Mouse (Mus musculus) embryonic facial prominence, embryonic 12.5 days (tissue): ENCODE results near the gene Gsdma2. TPM values are rescaled to one million over a fixed set of nuclear protein-coding genes. Genes with fewer than 3 reads are reported as not detected.
A peak's percentile ranks its signal among the peaks of the same experiment; 100 is the strongest.
"Not testable (repeated sequence)": the region's sequence is repeated elsewhere in the genome, so short reads cannot be mapped to it uniquely, and the experiment has no call there.

Experiments used
- ATAC-seq: fragments of 200-750 bp; cut with Nextera tagmentation; 2 replicates; pipeline ENCODE4 v1.8.0; 2017; ENCODE audit not compliant: insufficient number of reproducible peaks, insufficient read depth, low FRiP score, low TSS enrichment
- H3K27ac ChIP-seq: fragments of 300-500 bp; sonication (generic); 2 replicates; pipeline ENCODE4 v1.5.1; 2016; ENCODE audit warnings: mild to moderate bottlenecking
- H3K27me3 ChIP-seq: fragments of 300-500 bp; sonication (generic); 2 replicates; pipeline ENCODE4 v1.6.1; 2016; ENCODE audit warnings: mild to moderate bottlenecking, moderate library complexity
- H3K36me3 ChIP-seq: fragments of 300-500 bp; sonication (generic); 2 replicates; pipeline ENCODE4 v1.6.1; 2016; ENCODE audit warnings: mild to moderate bottlenecking
- H3K4me1 ChIP-seq: fragments of 300-500 bp; sonication (generic); 2 replicates; pipeline ENCODE4 v1.6.1; 2016
- H3K4me2 ChIP-seq: fragments of 300-500 bp; sonication (generic); replicated peaks from 2 replicates; pipeline ENCODE4 v1.6.1; 2016; ENCODE audit warnings: mild to moderate bottlenecking, moderate library complexity
- H3K4me3 ChIP-seq: fragments of 300-500 bp; sonication (generic); 2 replicates; pipeline ENCODE4 v1.5.1; 2016; ENCODE audit warnings: mild to moderate bottlenecking
- H3K9ac ChIP-seq: fragments of 300-500 bp; sonication (generic); 2 replicates; pipeline ENCODE4 v1.6.1; 2016; ENCODE audit warnings: mild to moderate bottlenecking, moderate library complexity
- H3K9me3 ChIP-seq: fragments of 300-500 bp; sonication (generic); 2 replicates; pipeline ENCODE4 v1.6.1; 2016; ENCODE audit warnings: mild to moderate bottlenecking, moderate library complexity
- whole genome bisulfite sequencing: fragments of 180-500 bp; shearing (Covaris S2); methylation state at CpG from one replicate; pipeline ENCODE4 v1.1.7; 2016; 5-methylcytosine and 5-hydroxymethylcytosine counted together
- polyA plus RNA-seq: library from polyadenylated mRNA; unstranded; fragments of >200 nt; fragmentation: Nextera tagmentation; extraction: Ambion mirVana; gene quantifications from 2 replicates; pipeline ENCODE4 v1.2.1, GENCODE M21; 2016

The Gsdma2 gene
- polyA plus RNA-seq, result not detected in 2 replicates

DNA sequence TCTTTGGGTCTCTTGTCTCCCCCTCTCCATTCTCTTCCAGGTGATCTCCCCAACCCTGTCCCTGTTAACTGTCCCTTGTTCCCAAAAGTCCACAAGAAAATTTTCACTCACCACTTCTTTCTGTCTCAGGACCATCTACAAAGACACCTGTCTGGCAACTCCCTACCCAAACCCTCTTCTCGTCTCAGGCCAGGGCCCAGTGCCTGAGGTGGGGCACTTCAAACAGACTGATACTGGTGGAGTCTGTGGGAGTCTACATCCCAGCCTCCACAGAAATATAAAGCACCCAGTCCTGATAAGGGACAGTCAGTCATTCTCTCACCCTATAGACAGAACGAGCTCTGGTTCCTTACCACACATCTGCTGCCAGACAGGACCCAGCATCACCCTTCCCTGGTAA is at the start of gene Gsdma2:
Gsdma2 (plus strand) TSS at position 301 of the 400 bp plus-strand sequence.
- ATAC-seq, result no peak
- 60% methylated on average over 2 of the region's 2 CpGs for WGBS
- H3K9ac ChIP-seq, result no peak within 1 kb of the TSS
- H3K4me3 ChIP-seq, result no peak within 1 kb of the TSS
- H3K36me3 ChIP-seq, result no peaks in the 10 kb centered on the region
- no peak within 1 kb of the TSS for H3K4me2 ChIP-seq
- H3K27me3 ChIP-seq, result no peaks in the 10 kb centered on the region; the same call in 1 of the 2 replicates
- no peaks in the 10 kb centered on the region for H3K4me1 ChIP-seq
- H3K27ac ChIP-seq, result no peak within 1 kb of the TSS
- H3K9me3 ChIP-seq, result no peaks in the 10 kb centered on the region; the same call in 1 of the 2 replicates

DNA sequence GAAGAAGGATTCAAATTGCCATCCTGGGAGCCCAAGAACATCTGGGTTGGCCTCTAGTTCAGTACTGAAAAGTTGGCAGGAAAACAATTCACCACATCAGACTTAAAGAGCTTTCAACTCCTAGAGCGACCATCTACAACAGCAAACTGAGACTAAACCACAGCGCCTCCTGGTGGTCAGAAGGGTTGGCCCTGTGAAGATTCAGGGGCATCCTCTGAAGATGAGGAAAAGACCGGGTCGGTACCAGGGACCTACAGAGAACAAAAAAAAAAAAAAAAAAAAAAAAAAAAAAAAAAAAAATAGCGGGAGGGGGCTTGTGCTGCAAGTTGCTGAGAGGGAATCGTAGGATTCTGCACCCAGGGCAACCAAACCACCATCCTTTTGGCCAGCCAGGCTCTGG is 49.2 kb upstream of the Gsdma2 start:
- Histone ChIP-seq H3K27ac (no peak overlapping the region), H3K36me3 (no peaks in the 10 kb centered on the region), H3K9ac (no peak overlapping the region), H3K4me3 (no peak overlapping the region), H3K27me3 (peaks cover 38% of the 10 kb centered on the region), H3K4me2 (no peak overlapping the region), H3K9me3 (no peaks in the 10 kb centered on the region), H3K4me1 (peaks cover 6% of the 10 kb centered on the region; the same call in 1 of the 2 replicates)
- 43% methylated on average over 5 of the region's 6 CpGs for WGBS
- no peak for ATAC-seq

DNA sequence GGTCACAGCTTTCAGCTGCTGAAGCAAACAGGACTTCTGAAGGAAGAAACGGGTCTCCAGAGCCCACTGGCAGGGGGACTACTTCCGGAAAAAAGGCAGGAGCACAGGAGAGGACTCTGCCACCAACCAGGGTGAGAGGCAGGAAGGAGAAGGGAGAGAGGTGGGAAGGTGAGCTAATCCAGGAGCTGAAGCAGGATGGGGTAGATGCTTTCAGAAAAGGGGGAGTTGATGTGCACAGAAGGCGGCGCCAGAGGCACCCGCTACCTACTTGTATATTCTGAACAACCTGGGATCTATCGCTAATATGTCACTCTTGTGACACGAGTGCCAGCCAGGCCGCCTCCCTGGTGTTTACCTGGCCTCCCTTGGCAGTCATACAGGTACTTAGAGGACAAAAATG is 48.6 kb upstream of the Gsdma2 start, which contains the start of gene Lrrc3c:
Lrrc3c (plus strand) TSS at position 301 of the 400 bp plus-strand sequence.
- 78% methylated on average over 8 of the region's 8 CpGs for WGBS
- H3K4me1 ChIP-seq, result peaks cover 6% of the 10 kb centered on the region; the same call in 1 of the 2 replicates
- no peak within 1 kb of the TSS for H3K4me2 ChIP-seq
- no peaks in the 10 kb centered on the region for H3K36me3 ChIP-seq
- no peak within 1 kb of the TSS for H3K9ac ChIP-seq
- no peak for ATAC-seq
- no peak within 1 kb of the TSS for H3K27ac ChIP-seq
- peaks cover 38% of the 10 kb centered on the region for H3K27me3 ChIP-seq
- H3K4me3 ChIP-seq, result no peak within 1 kb of the TSS
- no peaks in the 10 kb centered on the region for H3K9me3 ChIP-seq

GRCm38 (mm10) chr11:98598851-98599290 is 47.7 kb upstream of the Gsdma2 start:
- H3K4me3 ChIP-seq, result no peak overlapping the region
- 69% methylated on average over 18 of the region's 18 CpGs for WGBS
- H3K9me3 ChIP-seq, result no peaks in the 10 kb centered on the region
- peaks cover 38% of the 10 kb centered on the region for H3K27me3 ChIP-seq
- peaks cover 6% of the 10 kb centered on the region; the same call in 1 of the 2 replicates for H3K4me1 ChIP-seq
- no peak overlapping the region for H3K9ac ChIP-seq
- no peaks in the 10 kb centered on the region for H3K36me3 ChIP-seq
- H3K4me2 ChIP-seq, result no peak overlapping the region
- ATAC-seq, result no peak
- H3K27ac ChIP-seq, result no peak overlapping the region

- no peaks in the 10 kb centered on the region for H3K9me3 ChIP-seq
- 39% methylated on average over 18 of the region's 18 CpGs for WGBS
- no peak overlapping the region for H3K27ac ChIP-seq
- H3K36me3 ChIP-seq, result no peaks in the 10 kb centered on the region
- H3K4me2 ChIP-seq, result no peak overlapping the region
- H3K9ac ChIP-seq, result no peak overlapping the region
- H3K4me3 ChIP-seq, result no peak overlapping the region
- ATAC-seq, result no peak
- peaks cover 38% of the 10 kb centered on the region for H3K27me3 ChIP-seq
- peaks cover 6% of the 10 kb centered on the region; the same call in 1 of the 2 replicates for H3K4me1 ChIP-seq
Measured at GRCm38 (mm10) chr11:98599291-98599690, 47.3 kb upstream of the Gsdma2 start.

DNA sequence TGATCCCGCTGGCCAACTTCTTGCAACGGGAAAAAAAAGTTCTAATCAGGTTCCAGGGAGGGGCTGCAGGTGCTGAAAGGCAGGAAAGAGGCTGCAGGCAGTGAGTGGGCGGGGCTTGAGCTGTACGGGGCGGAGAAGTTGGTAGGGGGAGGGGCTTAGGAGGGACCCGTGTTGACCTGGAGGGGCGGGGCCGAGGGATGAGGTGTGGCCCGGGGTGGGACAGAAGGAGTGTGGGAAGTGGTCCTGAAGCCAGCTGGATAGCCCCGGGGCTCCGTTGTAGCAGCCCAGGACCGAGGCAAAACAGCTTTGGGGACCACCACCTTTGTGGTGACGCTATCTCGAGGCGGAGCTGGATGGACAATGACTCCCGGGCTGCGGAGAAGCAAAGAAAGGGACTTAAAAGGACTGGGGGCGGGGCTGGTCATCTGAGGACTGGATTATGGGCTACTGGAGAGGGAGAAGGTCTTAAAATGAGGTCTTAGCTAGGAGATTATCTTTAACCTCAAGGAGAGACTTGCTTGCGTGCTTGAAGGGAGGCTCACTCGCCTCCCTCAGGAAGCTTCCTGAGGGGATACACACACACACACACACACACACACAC is 44.4 kb upstream of the Gsdma2 start:
- ATAC-seq, result no peak
- peak overlapping the region; percentile 23; the same call in 1 of the 2 replicates for H3K4me3 ChIP-seq

DNA sequence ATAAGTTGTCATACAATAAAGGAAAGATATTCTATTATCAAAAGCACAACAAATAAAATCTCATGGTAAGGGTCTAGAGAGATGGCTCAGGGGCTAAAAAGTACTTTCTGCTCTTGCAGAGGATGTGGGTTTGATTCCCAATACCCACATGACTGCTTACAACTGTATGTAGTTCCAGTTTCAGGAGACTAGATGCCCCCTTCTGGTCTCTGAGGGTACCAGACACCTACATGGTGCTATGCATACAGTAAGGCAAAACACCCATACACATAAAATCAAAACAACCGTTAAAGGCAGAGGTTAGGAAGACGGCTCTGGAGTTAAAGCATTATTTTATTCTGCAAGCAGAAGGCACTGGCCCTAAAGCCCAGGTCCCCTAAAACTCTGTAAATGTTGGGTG is 42.6 kb upstream of the Gsdma2 start:
- H3K4me1 ChIP-seq, result peaks cover 6% of the 10 kb centered on the region; the same call in 1 of the 2 replicates
- ATAC-seq, result no peak
- no peak overlapping the region for H3K4me2 ChIP-seq
- 82% methylated on average over 2 of the region's 2 CpGs for WGBS
- H3K4me3 ChIP-seq, result no peak overlapping the region
- peaks cover 30% of the 10 kb centered on the region for H3K27me3 ChIP-seq
- H3K27ac ChIP-seq, result no peak overlapping the region
- no peak overlapping the region for H3K9ac ChIP-seq
- no peaks in the 10 kb centered on the region for H3K36me3 ChIP-seq
- H3K9me3 ChIP-seq, result no peaks in the 10 kb centered on the region

More for the DNA sequence above, 44.4 kb upstream of the Gsdma2 start:
- WGBS, result under 1% methylated on average over 18 of the region's 20 CpGs
- H3K4me2 ChIP-seq, result peak overlapping the region; percentile 46
- no peaks in the 10 kb centered on the region for H3K36me3 ChIP-seq
- H3K27ac ChIP-seq, result no peak overlapping the region
- peaks cover 38% of the 10 kb centered on the region for H3K27me3 ChIP-seq
- H3K4me1 ChIP-seq, result peaks cover 6% of the 10 kb centered on the region; the same call in 1 of the 2 replicates
- no peak overlapping the region for H3K9ac ChIP-seq
- H3K9me3 ChIP-seq, result no peaks in the 10 kb centered on the region

DNA sequence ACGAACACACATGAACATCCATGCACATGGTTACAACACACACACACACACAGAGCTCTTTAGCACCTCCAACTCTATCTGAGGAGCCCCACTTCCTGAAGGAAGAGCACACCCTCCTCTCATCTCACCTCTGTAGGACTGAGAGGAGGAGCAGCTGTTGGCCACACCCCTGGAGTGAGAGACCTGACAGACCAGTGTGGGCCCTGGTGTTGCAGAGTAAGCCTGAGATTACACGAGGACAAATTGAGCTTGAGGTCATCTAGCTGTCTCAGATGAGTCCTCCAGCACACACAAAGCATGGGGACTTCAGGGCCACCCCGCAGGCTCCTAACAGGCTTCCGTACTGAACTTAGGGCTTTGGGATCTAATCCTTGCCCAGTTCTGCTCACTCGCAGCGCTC is 41.6 kb upstream of the Gsdma2 start:
- H3K9ac ChIP-seq, H3K27ac ChIP-seq, H3K9me3 ChIP-seq, ATAC-seq, H3K36me3 ChIP-seq, H3K4me1 ChIP-seq, H3K4me2 ChIP-seq, H3K4me3 ChIP-seq: not testable (repeated sequence)
- H3K27me3 ChIP-seq, result peaks cover 21% of the 10 kb centered on the region
- 64% methylated on average over 6 of the region's 6 CpGs for WGBS

DNA sequence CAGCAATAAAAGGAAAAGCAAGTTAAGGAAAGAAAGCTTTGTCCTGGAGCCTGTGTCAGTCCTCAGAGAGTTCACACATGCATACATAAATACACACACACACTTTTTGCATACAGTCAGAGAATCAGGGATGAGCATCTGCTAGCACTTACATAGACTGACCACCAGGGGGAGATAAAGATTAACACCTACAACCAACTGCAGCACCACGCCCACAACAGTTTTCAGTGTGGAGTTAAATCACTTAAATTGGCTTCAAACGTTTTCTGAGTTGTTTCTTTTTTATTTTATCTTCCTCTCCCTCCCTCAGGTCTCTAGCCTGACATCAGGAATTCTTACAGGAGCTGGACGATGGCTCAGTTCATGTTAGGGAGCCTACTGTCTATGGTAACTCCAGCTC is 39.8 kb upstream of the Gsdma2 start:
- no peak for ATAC-seq
- 5% methylated on average over 3 of the region's 3 CpGs for WGBS

DNA sequence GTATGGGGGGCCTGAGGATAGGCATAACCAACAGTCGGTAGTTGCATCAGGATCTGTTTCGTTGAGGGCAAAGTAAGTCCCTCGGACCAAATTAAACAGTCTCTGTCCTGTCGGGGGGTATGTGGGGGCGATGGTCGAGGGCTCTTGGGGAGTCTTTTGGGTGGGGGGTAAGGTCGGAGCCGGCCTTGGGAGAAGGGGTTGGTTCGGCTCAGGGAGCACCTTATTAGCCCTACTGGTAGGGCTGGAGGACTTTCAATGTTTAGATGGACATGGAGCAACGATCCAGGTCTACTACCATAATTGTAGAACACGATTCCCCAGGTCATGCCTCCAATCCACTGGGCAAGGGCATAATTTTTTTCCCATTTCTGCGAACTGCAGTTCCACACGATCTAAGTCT is 25.8 kb upstream of the Gsdma2 start:
- no peak for ATAC-seq
- no peak overlapping the region for H3K27ac ChIP-seq
- H3K9me3 ChIP-seq, result no peaks in the 10 kb centered on the region
- 93% methylated on average over 13 of the region's 13 CpGs for WGBS
- no peaks in the 10 kb centered on the region for H3K4me1 ChIP-seq
- no peak overlapping the region for H3K4me3 ChIP-seq
- no peaks in the 10 kb centered on the region for H3K27me3 ChIP-seq
- H3K9ac ChIP-seq, result no peak overlapping the region
- H3K36me3 ChIP-seq, result no peaks in the 10 kb centered on the region
- no peak overlapping the region for H3K4me2 ChIP-seq

More for the DNA sequence above, 39.8 kb upstream of the Gsdma2 start:
- peaks cover 5% of the 10 kb centered on the region; the same call in 1 of the 2 replicates for H3K27me3 ChIP-seq
- no peak overlapping the region for H3K27ac ChIP-seq
- H3K4me3 ChIP-seq, result no peak overlapping the region
- H3K4me1 ChIP-seq, result peaks cover 5% of the 10 kb centered on the region; the same call in 1 of the 2 replicates
- H3K9me3 ChIP-seq, result no peaks in the 10 kb centered on the region
- H3K36me3 ChIP-seq, result no peaks in the 10 kb centered on the region
- H3K4me2 ChIP-seq, result no peak overlapping the region
- no peak overlapping the region for H3K9ac ChIP-seq

GRCm38 (mm10) chr11:98623981-98624380 is 22.6 kb upstream of the Gsdma2 start:
- H3K9ac ChIP-seq, H3K4me1 ChIP-seq, H3K4me2 ChIP-seq, H3K36me3 ChIP-seq, H3K9me3 ChIP-seq, H3K4me3 ChIP-seq, H3K27me3 ChIP-seq, H3K27ac ChIP-seq, ATAC-seq: not testable (repeated sequence)
- WGBS, result 70% methylated on average over 6 of the region's 6 CpGs

GRCm38 (mm10) chr11:98624381-98624780 is 22.2 kb upstream of the Gsdma2 start:
- not testable (repeated sequence) for H3K36me3 ChIP-seq

More at GRCm38 (mm10) chr11:98624381-98624780, 22.2 kb upstream of the Gsdma2 start:
- not testable (repeated sequence) for H3K27ac ChIP-seq, H3K27me3 ChIP-seq, H3K4me1 ChIP-seq, ATAC-seq, H3K4me3 ChIP-seq, H3K4me2 ChIP-seq, H3K9me3 ChIP-seq, H3K9ac ChIP-seq
- WGBS, result 88% methylated on average over 2 of the region's 2 CpGs
